ENCODE assay signal across 17 mouse cellular contexts in genomic region chr11:117639331-117639970, GRCm38 (mm10). TPM values are rescaled to one million over a fixed set of nuclear protein-coding genes. Genes with fewer than 3 reads are reported as not detected.
DNase-seq lines count a peak whose midpoint lies in the region; ATAC-seq lines count a peak whose summit lies in the region.
"Had no signal": no experiment of that assay in that cellular context is flagged by ENCODE, and none has a peak within 500 bp of the region (broad histone marks: within the 10 kb centered on the region; RNA-seq: fewer than 3 reads in every experiment).

No protein-coding gene starts in this region.

- WGBS in hindbrain, embryonic 10.5 days, result 82% methylated on average over 7 of the region's 7 CpGs
- 77% methylated on average over 7 of the region's 7 CpGs for WGBS in hindbrain, embryonic 11.5 days

- no peaks in the 10 kb centered on the region for H3K36me3 ChIP-seq in hindbrain, embryonic 10.5 days
- no peaks in the 10 kb centered on the region for H3K36me3 ChIP-seq in hindbrain, embryonic 11.5 days (ENCODE audit: control insufficient read depth, insufficient read depth, low read length)
- H3K36me3 ChIP-seq: forebrain, embryonic 15.5 days; limb, embryonic 12.5 days had no signal

- no peak overlapping the region for H3K4me2 ChIP-seq in hindbrain, embryonic 11.5 days (replicated peaks; ENCODE audit: low read depth, low read length)
- H3K4me2 ChIP-seq: forebrain, embryonic 15.5 days; limb, embryonic 12.5 days had no signal

- peak overlapping the region; percentile 5; the same call in 1 of the 2 replicates for H3K27ac ChIP-seq in hindbrain, embryonic 10.5 days
- no peak overlapping the region for H3K27ac ChIP-seq in hindbrain, embryonic 11.5 days (ENCODE audit: low read depth, low read length)
- H3K27ac ChIP-seq: forebrain, embryonic 15.5 days; hindbrain, postnatal 0 days; limb, embryonic 12.5 days; liver, embryonic 14.5 days had no signal

- no peak overlapping the region for H3K9ac ChIP-seq in hindbrain, embryonic 11.5 days (ENCODE audit: low read depth, low read length)
- H3K9ac ChIP-seq: forebrain, embryonic 15.5 days; limb, embryonic 12.5 days; liver, embryonic 14.5 days had no signal

- peaks cover 14% of the 10 kb centered on the region for H3K27me3 ChIP-seq in hindbrain, embryonic 10.5 days (ENCODE audit: insufficient read depth, poor library complexity, severe bottlenecking)
- H3K27me3 ChIP-seq in hindbrain, embryonic 11.5 days (ENCODE audit: control insufficient read depth, insufficient read depth, low read length), result no peaks in the 10 kb centered on the region
- H3K27me3 ChIP-seq: forebrain, embryonic 15.5 days had no signal

- H3K4me1 ChIP-seq in hindbrain, embryonic 10.5 days (replicated peaks), result peaks cover 29% of the 10 kb centered on the region
- H3K4me1 ChIP-seq in hindbrain, embryonic 11.5 days (replicated peaks; ENCODE audit: control insufficient read depth, insufficient read depth, low read length), result no peaks in the 10 kb centered on the region

- no peaks in the 10 kb centered on the region for H3K9me3 ChIP-seq in hindbrain, embryonic 10.5 days
- no peaks in the 10 kb centered on the region for H3K9me3 ChIP-seq in hindbrain, embryonic 11.5 days (ENCODE audit: control insufficient read depth, low read length)
- H3K9me3 ChIP-seq: forebrain, embryonic 15.5 days; limb, embryonic 12.5 days had no signal

- no peak overlapping the region for H3K4me3 ChIP-seq in hindbrain, embryonic 10.5 days
- no peak overlapping the region for H3K4me3 ChIP-seq in hindbrain, embryonic 11.5 days (ENCODE audit: low read depth, low read length)
- H3K4me3 ChIP-seq: forebrain, embryonic 15.5 days; limb, embryonic 12.5 days had no signal

- no peak for ATAC-seq in hindbrain, embryonic 11.5 days (ENCODE audit: low FRiP score)
- peak; percentile 48 for ATAC-seq in granulocyte monocyte progenitor cell, adult 5-6 weeks (replicated peaks; ENCODE audit: poor library complexity, severe bottlenecking)
- ATAC-seq: forebrain, embryonic 15.5 days; hindbrain, postnatal 0 days had no signal

- no peak for DNase-seq in hindbrain, embryonic 10.5 days (ENCODE audit: low spot score)
- no peak for DNase-seq in hindbrain, embryonic 11.5 days (ENCODE audit: low spot score)
- DNase-seq in CD4-positive helper T cell, adult 2 months (ENCODE audit: low read depth, low spot score), result peak; percentile 61
- peak; percentile 58 to 75 for DNase-seq in thymus, adult 18-20 months
- DNase-seq in urinary bladder, postnatal 36 days (ENCODE audit: low spot score in 2 of 2), result no peak
- no peak for DNase-seq in right cerebral cortex, postnatal 10 days (ENCODE audit: low spot score in 2 of 2)
- DNase-seq in urinary bladder, postnatal 10 days (ENCODE audit: low spot score), result no peak
- DNase-seq: adrenal gland, adult 8-10 months; cerebellum, postnatal 10 days; heart, postnatal 10 days; kidney, adult 9 months; lung, postnatal 14 days had no signal

RNA-seq across cellular contexts. Expression of gene Tnrc6c, which starts 14.6 kb away (rescaled TPM):
- polyA plus RNA-seq in hindbrain, embryonic 10.5 days (2016; fragmentation: Nextera tagmentation; extraction: Ambion mirVana), result 11.1 and 14.4 TPM in 2 replicates
- polyA plus RNA-seq in hindbrain, embryonic 11.5 days (2014; fragmentation: Nextera tagmentation; extraction: Ambion mirVana), result 17.0 and 20.6 TPM in 2 replicates
- 21.9 and 24.4 TPM in 2 replicates for total RNA-seq in granulocyte monocyte progenitor cell, adult 5-6 weeks (2014; fragmentation: Nextera tagmentation)
- total RNA-seq in granulocyte monocyte progenitor cell, adult 5-6 weeks (2017), result 22.7 and 23.5 TPM in 2 replicates

Comparison
In these comparisons a context has a peak if more than half of its experiments do, and no peak if none do; other contexts are left out.
1. DNase-seq: peak in CD4-positive helper T cell, adult 2 months (single experiment) and thymus, adult 18-20 months (2 of 2); none in hindbrain, embryonic 10.5 days (single experiment), hindbrain, embryonic 11.5 days (single experiment), urinary bladder, postnatal 36 days (0 of 2), right cerebral cortex, postnatal 10 days (0 of 2) and urinary bladder, postnatal 10 days (single experiment).